Mouse (Mus musculus): Measurements from ENCODE around the gene Stx6. TPM values are rescaled to one million over a fixed set of nuclear protein-coding genes. Genes with fewer than 3 reads are reported as not detected.

The Stx6 gene
- polyA plus RNA-seq, 1 experiment from 2014 or later = 69.7 TPM

DNA sequence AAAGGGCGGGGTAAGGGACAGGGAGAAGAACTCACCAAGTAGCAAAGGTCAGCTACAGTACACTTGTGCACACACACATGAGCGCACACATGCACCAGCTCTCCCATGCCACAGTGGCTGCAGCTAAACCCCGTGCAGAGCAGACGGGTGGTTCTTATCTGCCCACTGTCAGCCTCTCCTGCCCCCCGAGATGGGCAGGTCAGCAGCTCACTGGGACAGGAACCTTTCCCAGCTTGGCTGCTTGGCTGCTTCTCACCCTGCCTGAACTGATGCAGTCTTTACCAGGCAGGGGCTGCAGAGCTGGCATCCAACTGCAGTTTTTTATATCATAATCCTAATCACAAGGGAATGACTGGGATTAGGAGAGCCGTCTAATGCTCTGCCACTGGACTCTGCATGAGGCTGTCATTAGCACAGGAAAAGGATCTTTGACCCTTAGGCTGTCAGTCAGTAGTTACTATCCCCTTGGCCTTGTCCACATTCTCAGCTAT lies 94.2 kb downstream of the Stx6 start:
- Histone ChIP-seq H3K4me3 (ENCODE audit: low read depth, low read length) (no peak overlapping the region), H3K4me1 (ENCODE audit: control insufficient read depth, insufficient read depth, low read length) (no peaks in the 10 kb centered on the region), H3K9ac (ENCODE audit: low read depth, low read length) (no peak overlapping the region), H3K9me3 (ENCODE audit: control insufficient read depth, low read length) (no peaks in the 10 kb centered on the region), H3K36me3 (ENCODE audit: control insufficient read depth, insufficient read depth, low read length) (no peaks in the 10 kb centered on the region), H3K27ac (replicated peaks; ENCODE audit: low read depth, low read length) (no peak overlapping the region), H3K27me3 (replicated peaks; ENCODE audit: control insufficient read depth, insufficient read depth, low read length) (no peaks in the 10 kb centered on the region), H3K4me2 (ENCODE audit: low read depth, low read length) (no peak overlapping the region)
- 45% methylated on average over 6 of the region's 6 CpGs for WGBS
- no peak for ATAC-seq (ENCODE audit: low read depth)
- DNase-seq (ENCODE audit: low spot score) = no peak

DNA sequence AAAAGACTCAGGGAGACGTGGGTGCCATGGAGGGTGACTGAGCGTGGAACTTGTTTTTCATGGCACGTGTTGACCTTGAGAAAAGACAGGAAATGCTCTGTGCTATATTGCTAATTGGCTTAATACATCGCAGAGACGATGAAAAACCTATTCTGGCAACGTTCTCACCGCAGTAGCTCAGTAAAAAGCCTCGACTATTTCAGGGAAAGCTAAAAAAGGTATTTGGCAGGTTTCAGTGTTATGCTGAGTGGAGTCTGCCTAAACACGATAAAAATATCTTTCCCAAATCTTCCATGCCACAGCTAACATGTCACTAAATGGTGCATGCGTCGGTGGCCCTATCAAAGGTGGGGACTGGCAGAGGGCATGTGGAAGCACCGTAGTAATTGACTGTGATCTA lies 94.6 kb downstream of the Stx6 start:
- H3K4me2 ChIP-seq (ENCODE audit: low read depth, low read length) = no peak overlapping the region
- no peak overlapping the region for H3K27ac ChIP-seq (replicated peaks; ENCODE audit: low read depth, low read length)
- DNase-seq (ENCODE audit: low spot score) = no peak
- no peak for ATAC-seq (ENCODE audit: low read depth)
- H3K4me1 ChIP-seq (ENCODE audit: control insufficient read depth, insufficient read depth, low read length) = no peaks in the 10 kb centered on the region
- no peaks in the 10 kb centered on the region for H3K36me3 ChIP-seq (ENCODE audit: control insufficient read depth, insufficient read depth, low read length)
- no peaks in the 10 kb centered on the region for H3K27me3 ChIP-seq (replicated peaks; ENCODE audit: control insufficient read depth, insufficient read depth, low read length)
- 60% methylated on average over 12 of the region's 12 CpGs for WGBS
- H3K9me3 ChIP-seq (ENCODE audit: control insufficient read depth, low read length) = no peaks in the 10 kb centered on the region
- no peak overlapping the region for H3K4me3 ChIP-seq (ENCODE audit: low read depth, low read length)
- H3K9ac ChIP-seq (ENCODE audit: low read depth, low read length) = no peak overlapping the region

DNA sequence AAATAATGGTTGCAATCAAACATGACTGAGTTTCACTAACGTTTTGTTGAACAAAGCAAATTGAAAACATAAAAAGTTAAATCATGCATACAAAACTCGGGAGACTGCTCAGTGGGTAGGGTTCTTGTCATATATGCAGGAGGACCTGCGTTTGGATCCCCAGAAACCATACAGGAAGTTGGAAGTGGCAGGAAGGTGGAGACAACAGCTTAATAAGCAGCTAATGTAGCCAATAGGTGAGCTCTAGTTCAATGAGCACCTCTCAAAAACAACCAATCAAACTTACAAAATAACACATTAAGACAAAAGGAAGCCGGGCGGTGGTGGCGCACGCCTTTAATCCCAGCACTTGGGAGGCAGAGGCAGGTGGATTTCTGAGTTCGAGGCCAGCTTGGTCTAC lies 95.8 kb downstream of the Stx6 start:
- H3K27ac ChIP-seq (replicated peaks; ENCODE audit: low read depth, low read length) = no peak overlapping the region
- no peaks in the 10 kb centered on the region for H3K9me3 ChIP-seq (ENCODE audit: control insufficient read depth, low read length)
- ATAC-seq (ENCODE audit: low read depth) (no peak), DNase-seq (ENCODE audit: low spot score) (no peak)
- no peak overlapping the region for H3K4me2 ChIP-seq (ENCODE audit: low read depth, low read length)
- no peak overlapping the region for H3K4me3 ChIP-seq (ENCODE audit: low read depth, low read length)
- no peaks in the 10 kb centered on the region for H3K27me3 ChIP-seq (replicated peaks; ENCODE audit: control insufficient read depth, insufficient read depth, low read length)
- no peaks in the 10 kb centered on the region for H3K4me1 ChIP-seq (ENCODE audit: control insufficient read depth, insufficient read depth, low read length)
- 84% methylated on average over 7 of the region's 8 CpGs for WGBS
- no peak overlapping the region for H3K9ac ChIP-seq (ENCODE audit: low read depth, low read length)
- H3K36me3 ChIP-seq (ENCODE audit: control insufficient read depth, insufficient read depth, low read length) = no peaks in the 10 kb centered on the region

Other genes starting within 250 kb of the Stx6 start
- 9.9 and 11.0 TPM in 2 replicates for gene Ier5, start 59.1 kb upstream of the Stx6 start, polyA plus RNA-seq (2014; fragmentation: Nextera tagmentation; extraction: Ambion mirVana)
- 6.8 and 7.9 TPM in 2 replicates for gene Mr1, start 11.9 kb upstream of the Stx6 start, polyA plus RNA-seq (2014; fragmentation: Nextera tagmentation; extraction: Ambion mirVana)
- gene BC034090, start 85.7 kb downstream of the Stx6 start, polyA plus RNA-seq (2014; fragmentation: Nextera tagmentation; extraction: Ambion mirVana) = 4.6 and 4.8 TPM in 2 replicates

Measured in embryonic facial prominence, embryonic 14.5 days (tissue).